Mouse (Mus musculus) neutrophil, adult 5-6 weeks (primary cell): ENCODE data around the gene Olfml2b. TPM values are rescaled to one million over a fixed set of nuclear protein-coding genes. Genes with fewer than 3 reads are reported as not detected.

Source experiments
- ATAC-seq: fragments of 151-379, 151-347 bp; 2 replicates; pipeline ENCODE4 v1.8.0; 2017; ENCODE audit warnings: mild to moderate bottlenecking, moderate TSS enrichment; ENCODE audit not compliant: insufficient number of reproducible peaks, poor library complexity, low FRiP score, severe bottlenecking; ENCODE audit errors: extremely low read depth
- total RNA-seq: library from RNA; stranded (forward); fragments of 200-1000 nt; gene quantifications from 2 replicates; pipeline ENCODE4 v1.2.3, GENCODE M21; 2017

The Olfml2b gene
- total RNA-seq, 1 experiment from 2014 or later: 1.5 TPM

DNA sequence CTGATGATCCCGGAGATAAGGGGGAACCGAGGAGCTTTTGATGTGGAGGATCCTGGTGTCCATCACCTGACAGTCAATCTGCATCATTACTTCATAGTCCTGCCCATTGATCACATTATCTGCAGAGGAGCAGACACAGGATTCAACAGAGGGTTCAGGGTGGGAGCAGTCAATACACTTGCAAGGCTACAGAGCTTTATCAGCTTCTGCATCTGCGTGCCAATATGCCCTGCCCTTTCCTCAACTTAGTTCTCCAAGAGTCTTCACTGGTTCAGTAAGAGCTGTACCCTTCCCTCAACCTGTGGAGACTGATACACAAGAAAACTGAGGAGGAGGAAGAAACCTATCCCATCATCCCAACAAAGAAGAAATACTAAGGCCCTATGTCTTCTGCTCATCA, 65.6 kb downstream of the Olfml2b start:
- ATAC-seq: no peak

- ATAC-seq: no peak
Measured at GRCm38 (mm10) chr1:170711731-170712130, 67.4 kb downstream of the Olfml2b start.

DNA sequence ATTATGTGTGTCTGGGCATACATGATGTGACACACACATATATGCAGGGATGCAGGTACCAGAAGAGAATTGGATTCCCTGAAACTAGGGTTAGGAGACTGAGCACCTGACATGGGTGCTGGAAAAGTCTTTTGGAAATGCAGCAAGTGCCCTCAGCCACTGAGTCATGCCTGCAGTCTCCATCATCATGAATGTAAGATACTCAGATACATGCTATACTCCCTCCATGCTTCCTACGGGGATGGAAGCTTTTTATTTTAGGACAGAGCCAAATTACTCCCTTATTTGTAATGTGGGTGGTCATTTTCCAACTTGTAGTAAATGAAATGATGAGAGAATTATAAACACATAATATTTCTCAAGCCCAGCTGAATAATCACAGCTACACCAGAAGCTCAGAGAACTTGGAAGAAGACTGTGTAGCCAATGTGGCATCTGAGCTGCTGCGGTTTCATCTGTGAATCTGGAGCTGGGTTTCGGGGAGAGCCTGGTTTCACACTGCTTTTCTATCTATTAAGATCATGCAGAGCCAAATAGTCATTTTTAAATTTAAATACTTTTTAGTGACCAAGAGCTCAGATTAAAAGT, 73.0 kb downstream of the Olfml2b start:
- no peak for ATAC-seq

DNA sequence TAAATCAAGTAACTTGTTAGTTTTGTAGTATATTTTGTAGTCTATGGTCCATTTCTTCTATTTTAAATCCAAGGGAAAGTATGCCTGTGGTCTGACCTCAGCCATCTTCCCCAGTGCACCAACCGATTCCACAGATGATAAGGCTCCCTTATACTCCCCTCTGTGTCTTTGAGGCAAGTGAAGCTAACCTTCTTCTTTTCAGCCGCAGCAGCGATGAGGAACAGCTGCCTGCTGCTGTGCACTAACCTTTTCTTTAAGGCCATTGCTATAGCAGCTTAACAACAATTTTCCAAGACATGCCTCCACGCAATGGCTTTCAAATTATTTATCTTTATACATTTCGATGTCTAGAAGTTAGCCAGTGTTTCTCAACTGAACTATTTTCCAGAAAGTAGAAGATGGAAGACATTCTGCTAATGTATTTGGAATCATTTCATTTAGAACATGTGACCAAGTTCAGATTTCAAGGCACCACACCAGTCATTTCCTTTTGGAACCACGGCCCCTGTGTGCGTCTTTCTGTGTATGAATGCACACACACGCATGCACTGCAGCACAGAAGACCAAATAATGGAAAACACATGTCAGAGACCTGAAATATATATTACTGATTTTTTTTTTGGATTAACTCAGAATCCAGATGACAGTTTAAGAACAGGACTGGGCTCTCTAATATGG, 73.9 kb downstream of the Olfml2b start:
- ATAC-seq: no peak

- no peak for ATAC-seq
Measured at GRCm38 (mm10) chr1:170721560-170721959, 77.2 kb downstream of the Olfml2b start.

GRCm38 (mm10) chr1:170728524-170728923, 84.2 kb downstream of the Olfml2b start:
- ATAC-seq: no peak

GRCm38 (mm10) chr1:170729267-170729962, 85.1 kb downstream of the Olfml2b start:
- ATAC-seq: peak; percentile 54

- no peak for ATAC-seq
Measured at GRCm38 (mm10) chr1:170731865-170732595, 87.7 kb downstream of the Olfml2b start.

Other genes with a start within 250 kb of the Olfml2b start
- gene Nos1ap, start 54.7 kb upstream of the Olfml2b start, total RNA-seq: 3.3 and 4.1 TPM in 2 replicates
- gene Atf6, start 223.2 kb downstream of the Olfml2b start, total RNA-seq: 46.3 and 47.7 TPM in 2 replicates
- 0.58 TPM in 1 of 2 replicates, not detected in the other for gene Gm26620, start 240.5 kb downstream of the Olfml2b start, total RNA-seq
- 6.9 and 8.8 TPM in 2 replicates for gene Dusp12, start 241.0 kb downstream of the Olfml2b start, total RNA-seq